Mouse (Mus musculus) megakaryocyte, embryonic 14.5 days (primary cell): ENCODE results near the gene Exoc4.

Source experiments
- FLI1 ChIP-seq: IDR thresholded peaks from 2 replicates; pipeline ENCODE4 v1.6.1; 2012; ENCODE audit warnings: low read length, inconsistent platforms, mixed read lengths
- GATA1 ChIP-seq: IDR thresholded peaks from 3 replicates; pipeline ENCODE4 v1.6.1; 2012; ENCODE audit warnings: mixed read lengths, low read length, inconsistent platforms, borderline replicate concordance

- TF ChIP-seq GATA1 (no peak), FLI1 (no peak)
Measured at GRCm38 (mm10) chr6:33763245-33763644, 514.4 kb downstream of the Exoc4 start.
